Mouse (Mus musculus) cerebellum, adult 2 months (tissue): ENCODE data around the gene Usp25. TPM values are rescaled to one million over a fixed set of nuclear protein-coding genes. Genes with fewer than 3 reads are reported as not detected.

Source experiments
- DNase-seq, 2 experiments: peaks; one replicate each; pipeline ENCODE4 v3.0.0; 2021
- H3K27ac ChIP-seq: fragments of 200-500 bp; 2 replicates; pipeline ENCODE4 v1.5.1; 2012; ENCODE audit warnings: low read length, control low read depth, inconsistent platforms; ENCODE audit not compliant: insufficient read depth
- H3K27me3 ChIP-seq: fragments of 200-500 bp; 2 replicates; pipeline ENCODE4 v1.6.1; 2012; ENCODE audit warnings: inconsistent platforms, mild to moderate bottlenecking, low read length, moderate library complexity; ENCODE audit not compliant: control insufficient read depth, insufficient read depth
- H3K4me1 ChIP-seq: fragments of 200-500 bp; 2 replicates; pipeline ENCODE4 v1.6.1; 2011; ENCODE audit warnings: low read length; ENCODE audit not compliant: control insufficient read depth, insufficient read depth
- H3K4me3 ChIP-seq: fragments of 200-500 bp; replicated peaks from 2 replicates; pipeline ENCODE3; 2011; ENCODE audit warnings: mild to moderate bottlenecking, low read depth, low read length, control low read depth; ENCODE audit not compliant: insufficient read depth
- CTCF ChIP-seq: fragments of 200-500 bp; IDR thresholded peaks from 2 replicates; pipeline ENCODE4 v1.5.1; 2011; ENCODE audit warnings: low read depth, mild to moderate bottlenecking, control low read depth, low read length, moderate library complexity, borderline replicate concordance; ENCODE audit not compliant: insufficient read depth
- POLR2A ChIP-seq: fragments of 200-500 bp; IDR thresholded peaks from 2 replicates; pipeline ENCODE4 v1.6.1; 2011; ENCODE audit warnings: low read length, control low read depth, borderline replicate concordance; ENCODE audit not compliant: insufficient read depth
- WGBS: fragments of 180-500 bp; shearing (Covaris S2); methylation state at CpG from one replicate; pipeline ENCODE4 v1.1.7; 2018; 5-methylcytosine and 5-hydroxymethylcytosine counted together
- polyA plus RNA-seq: library from polyadenylated mRNA; depleted of rRNA; stranded (reverse); fragments of >200 nt; gene quantifications from 2 replicates; pipeline ENCODE4 v1.2.3, GENCODE M21; 2012

Gene Usp25
- polyA plus RNA-seq, 1 experiment: 20.2 TPM

GRCm38 (mm10) chr16:77009173-77009572 is 4.3 kb upstream of the Usp25 start:
- Histone ChIP-seq H3K4me1 (no peaks in the 10 kb centered on the region), H3K27me3 (no peaks in the 10 kb centered on the region), H3K27ac (no peak overlapping the region), H3K4me3 (no peak overlapping the region)
- WGBS: 91% methylated on average over 5 of the region's 5 CpGs
- TF ChIP-seq POLR2A: no peak
- TF ChIP-seq CTCF: no peak
- no peak for DNase-seq

GRCm38 (mm10) chr16:77014321-77015211 is 1.1 kb downstream of the Usp25 start:
- H3K4me3 ChIP-seq: peak overlapping the region; percentile 68
- WGBS: 7% methylated on average over 17 of the region's 17 CpGs
- no peaks in the 10 kb centered on the region for H3K27me3 ChIP-seq
- H3K4me1 ChIP-seq: peaks cover 3% of the 10 kb centered on the region; the same call in 1 of the 2 replicates
- TF ChIP-seq CTCF (no peak), POLR2A (no peak)
- 0 out of 2 replicates have a peak overlapping the region, but pooled peaks have one; percentile 29 for H3K27ac ChIP-seq
- no peak for DNase-seq

DNA sequence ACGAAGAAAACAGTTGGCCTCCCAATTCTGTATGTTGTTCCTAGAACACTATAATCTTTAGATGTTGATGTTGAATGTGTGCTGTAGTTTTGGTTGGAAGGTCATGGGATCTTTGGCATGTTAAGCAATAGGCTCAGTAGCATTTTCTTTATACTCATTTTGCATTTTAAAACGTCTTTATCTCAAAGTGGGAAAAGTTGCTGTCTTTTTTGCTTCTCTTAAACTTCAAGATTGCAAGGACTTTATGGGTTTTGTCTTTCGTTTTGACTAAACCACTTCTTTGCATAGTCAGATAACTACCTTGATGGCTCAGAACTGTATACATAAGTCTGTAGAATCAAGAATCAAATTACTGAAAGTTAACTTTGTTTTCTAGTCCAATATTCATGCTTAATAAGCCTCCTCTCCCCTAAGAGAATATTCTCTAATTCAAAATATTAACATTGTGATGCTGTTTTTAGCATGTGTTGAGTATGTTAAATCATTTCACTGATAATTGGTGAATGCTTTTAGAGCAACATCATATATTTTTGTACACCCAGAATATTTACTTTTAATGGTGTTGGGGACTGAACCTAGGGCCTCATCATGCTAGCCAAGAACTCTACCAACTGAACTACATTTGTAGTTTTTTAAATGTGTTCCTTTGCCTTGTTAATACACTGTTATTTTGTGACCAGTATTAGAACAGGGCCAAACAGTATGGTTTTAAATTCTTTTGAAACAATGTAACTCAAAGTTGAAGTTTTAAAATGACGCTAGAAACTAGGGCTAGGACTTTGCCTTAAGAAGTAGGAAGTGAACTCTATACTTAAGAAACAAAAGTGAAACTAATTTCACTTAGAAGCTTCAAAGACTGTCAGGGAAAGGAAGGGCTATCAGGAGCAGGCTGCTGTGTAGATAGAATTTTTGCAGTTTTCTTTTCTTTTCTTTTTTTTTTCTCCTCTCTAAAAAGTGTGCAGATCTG is 2.2 kb downstream of the Usp25 start:
- WGBS: 78% methylated on average over 4 of the region's 4 CpGs
- Histone ChIP-seq H3K4me3 (peak overlapping the region; percentile 29), H3K4me1 (peaks cover 8% of the 10 kb centered on the region), H3K27me3 (no peaks in the 10 kb centered on the region), H3K27ac (no peak overlapping the region)
- no peak for DNase-seq
- no peak for TF ChIP-seq CTCF
- no peak for TF ChIP-seq POLR2A

- peaks cover 8% of the 10 kb centered on the region for H3K4me1 ChIP-seq
- no peak overlapping the region for H3K4me3 ChIP-seq
- H3K27me3 ChIP-seq: no peaks in the 10 kb centered on the region
- DNase-seq: no peak
- whole genome bisulfite sequencing: 75% methylated on average over 7 of the region's 7 CpGs
- H3K27ac ChIP-seq: no peak overlapping the region
- TF ChIP-seq CTCF (no peak), POLR2A (no peak)
Observed at GRCm38 (mm10) chr16:77017931-77018330, 4.4 kb downstream of the Usp25 start.

DNA sequence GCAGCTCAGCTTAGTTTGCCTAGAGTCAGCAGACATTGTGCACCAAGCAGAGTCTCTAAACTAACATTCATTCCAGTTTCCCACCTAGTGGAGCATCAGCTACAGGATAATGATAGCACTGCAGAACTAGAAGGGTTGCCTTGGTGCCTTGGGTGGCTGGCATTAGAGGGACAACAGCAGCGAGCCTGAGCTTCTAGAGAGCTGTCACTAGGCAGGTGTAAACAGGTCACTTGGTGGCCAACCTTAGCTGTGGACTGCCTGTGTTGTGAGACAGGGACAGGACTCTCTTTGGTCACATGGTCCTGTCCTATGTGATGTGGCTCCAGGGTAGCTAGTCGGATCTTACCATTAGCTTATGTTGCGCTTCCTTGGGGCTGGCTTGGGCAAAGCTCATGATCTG is 6.7 kb downstream of the Usp25 start:
- TF ChIP-seq POLR2A (no peak), CTCF (no peak)
- Histone ChIP-seq H3K27ac (no peak overlapping the region), H3K27me3 (no peaks in the 10 kb centered on the region), H3K4me3 (no peak overlapping the region), H3K4me1 (peaks cover 7% of the 10 kb centered on the region)
- 76% methylated on average over 3 of the region's 3 CpGs for WGBS
- DNase-seq: no peak

DNA sequence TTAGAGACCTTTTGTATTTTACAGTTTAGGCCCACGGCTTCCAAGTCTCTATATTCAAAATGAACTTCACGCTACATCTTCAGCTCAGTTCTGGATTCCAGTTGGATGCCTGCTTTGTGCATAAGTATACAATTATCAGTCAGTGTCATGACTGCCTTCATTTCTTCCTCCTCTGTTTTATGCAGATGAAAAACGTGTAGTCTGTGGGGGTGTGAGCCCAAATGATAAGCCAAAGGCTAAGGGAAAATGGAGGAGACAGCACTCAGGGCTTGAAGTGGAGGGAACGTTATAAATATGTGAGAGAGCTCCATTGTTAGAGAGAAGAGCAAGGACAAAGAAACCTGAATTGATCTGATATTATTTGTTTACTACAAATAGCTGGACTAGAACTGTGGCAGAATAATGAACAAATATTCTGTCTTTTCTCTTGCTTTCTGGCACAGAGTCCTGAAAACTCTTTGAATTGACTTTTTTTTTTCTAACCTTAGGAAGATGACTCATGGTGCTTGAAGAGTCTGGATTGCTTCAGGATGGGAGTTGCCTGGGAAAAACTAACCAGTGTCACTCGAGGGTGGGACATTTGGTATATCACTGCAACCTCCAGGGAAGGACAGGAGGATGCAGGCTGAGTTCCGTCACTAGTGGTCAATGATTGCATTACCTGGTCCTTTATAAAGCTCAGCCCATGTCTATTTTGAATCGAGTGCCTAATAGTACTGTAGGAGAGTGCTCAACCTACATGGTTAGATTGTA is 10.3 kb downstream of the Usp25 start:
- TF ChIP-seq POLR2A (no peak), CTCF (no peak)
- Histone ChIP-seq H3K4me1 (peaks cover 7% of the 10 kb centered on the region), H3K27ac (no peak overlapping the region), H3K27me3 (no peaks in the 10 kb centered on the region), H3K4me3 (no peak overlapping the region)
- WGBS: 91% methylated on average over 7 of the region's 7 CpGs
- DNase-seq: no peak

DNA sequence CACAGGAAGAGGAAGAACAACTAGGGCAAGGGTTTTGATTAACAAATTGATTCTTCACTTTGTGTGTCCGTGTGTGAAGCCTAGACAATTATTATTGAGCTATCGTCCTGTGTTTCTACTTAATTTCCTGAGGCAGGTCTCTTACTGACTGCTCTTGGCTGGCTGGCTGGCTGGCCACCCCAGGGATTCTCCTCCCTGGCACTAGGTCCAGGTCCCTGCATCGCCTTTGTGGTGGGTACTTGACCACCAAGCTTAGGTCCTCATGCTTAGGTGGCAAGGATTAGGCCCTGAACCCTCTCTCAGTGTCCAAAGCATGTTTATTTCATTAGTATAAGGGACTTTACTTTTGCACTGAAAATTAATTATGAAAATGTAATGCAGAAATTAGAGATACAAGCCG is 12.6 kb downstream of the Usp25 start:
- no peak for TF ChIP-seq POLR2A

More for the DNA sequence above, 12.6 kb downstream of the Usp25 start:
- Histone ChIP-seq H3K27me3 (no peaks in the 10 kb centered on the region), H3K27ac (no peak overlapping the region), H3K4me1 (peaks cover 5% of the 10 kb centered on the region), H3K4me3 (no peak overlapping the region)
- DNase-seq: no peak
- WGBS: 71% methylated on average over 4 of the region's 4 CpGs
